Mouse (Mus musculus) embryonic fibroblast, embryonic 13.5 days (primary cell): ENCODE data around the gene Slc38a7.

ENCODE experiments used
- CTCF ChIP-seq: IDR thresholded peaks from 2 replicates; pipeline ENCODE4 v1.5.1; 2011; ENCODE audit warnings: mild to moderate bottlenecking, control low read depth, low read length, moderate library complexity, borderline replicate concordance; ENCODE audit not compliant: insufficient read depth
- POLR2A ChIP-seq: IDR thresholded peaks from 2 replicates; pipeline ENCODE4 v1.6.1; 2011; ENCODE audit warnings: low read depth, mild to moderate bottlenecking, control low read depth, low read length, moderate library complexity

DNA sequence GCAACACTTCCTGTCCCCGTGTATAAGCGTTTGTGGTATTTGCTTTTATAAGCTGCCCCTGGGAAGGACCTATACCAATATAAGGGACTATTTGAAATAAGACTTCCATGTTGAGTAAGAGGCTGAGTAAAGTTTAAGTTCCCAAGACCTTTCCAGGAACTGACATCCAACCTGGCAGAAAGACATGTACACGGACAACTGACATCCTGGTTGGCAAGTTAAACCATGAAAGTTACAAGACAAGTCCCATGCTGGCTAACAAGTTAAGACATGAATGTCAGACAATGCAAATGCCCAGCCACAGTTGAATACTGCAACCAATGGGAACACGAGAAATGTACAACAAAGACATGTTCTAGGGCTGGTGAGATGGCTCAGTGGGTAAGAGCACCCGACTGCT lies 40.4 kb upstream of the Slc38a7 start:
- TF ChIP-seq POLR2A (no peak), CTCF (no peak)
